Mouse (Mus musculus) lung, embryonic 14.5 days (tissue): ENCODE measurements around the gene Oca2. TPM values are rescaled to one million over a fixed set of nuclear protein-coding genes. Genes with fewer than 3 reads are reported as not detected.
A peak's percentile ranks its signal among the peaks of the same experiment; 100 is the strongest.

ENCODE experiments used
- ATAC-seq: fragments of 200-750 bp; cut with Nextera tagmentation; 2 replicates; pipeline ENCODE4 v1.8.0; 2017; ENCODE audit warnings: mild to moderate bottlenecking, moderate TSS enrichment, moderate library complexity; ENCODE audit not compliant: insufficient read depth
- DNase-seq: peaks from one replicate; pipeline ENCODE4 v3.0.0-alpha.2; 2015
- H3K27ac ChIP-seq: fragments of 300-500 bp; sonication (generic); 2 replicates; pipeline ENCODE4 v1.5.1; 2014; ENCODE audit warnings: low read depth, mild to moderate bottlenecking, moderate library complexity
- H3K27me3 ChIP-seq: fragments of 300-500 bp; sonication (generic); 2 replicates; pipeline ENCODE4 v1.6.1; 2014; ENCODE audit warnings: low read length, control low read depth; ENCODE audit not compliant: insufficient read depth
- H3K36me3 ChIP-seq: fragments of 300-500 bp; sonication (generic); 2 replicates; pipeline ENCODE4 v1.6.1; 2014; ENCODE audit warnings: control low read depth; ENCODE audit not compliant: insufficient read depth
- H3K4me1 ChIP-seq: fragments of 300-500 bp; sonication (generic); 2 replicates; pipeline ENCODE4 v1.6.1; 2014; ENCODE audit warnings: antibody characterized with exemption, control low read depth; ENCODE audit not compliant: insufficient read depth
- H3K4me2 ChIP-seq: fragments of 300-500 bp; sonication (generic); 2 replicates; pipeline ENCODE4 v1.6.1; 2014; ENCODE audit warnings: mild to moderate bottlenecking
- H3K4me3 ChIP-seq: fragments of 300-500 bp; sonication (generic); 2 replicates; pipeline ENCODE4 v1.5.1; 2014; ENCODE audit warnings: low read depth, low read length
- H3K9ac ChIP-seq: fragments of 300-500 bp; sonication (generic); 2 replicates; pipeline ENCODE4 v1.6.1; 2014
- H3K9me3 ChIP-seq: fragments of 300-500 bp; sonication (generic); 2 replicates; pipeline ENCODE4 v1.6.1; 2016; ENCODE audit warnings: low read depth, low read length, control low read depth
- CTCF ChIP-seq: IDR thresholded peaks from 2 replicates; pipeline ENCODE4 v1.5.1; 2016; ENCODE audit warnings: antibody characterized with exemption, low read depth
- WGBS: fragments of 180-500 bp; shearing (Covaris S2); extraction: QIAGEN DNeasy Blood & Tissue Kit; methylation state at CpG from one replicate; pipeline ENCODE4 v1.1.7; 2014; 5-methylcytosine and 5-hydroxymethylcytosine counted together
- polyA plus RNA-seq: library from polyadenylated mRNA; unstranded; fragments of >200 nt; fragmentation: Nextera tagmentation; extraction: Ambion mirVana; gene quantifications from 2 replicates; pipeline ENCODE4 v1.2.1, GENCODE M21; 2014

The Oca2 gene
- polyA plus RNA-seq, 1 experiment from 2014 or later, result not detected

GRCm38 (mm10) chr7:56314358-56314757 lies 74.8 kb downstream of the Oca2 start:
- no peaks in the 10 kb centered on the region for H3K4me1 ChIP-seq
- H3K27ac ChIP-seq, result no peak overlapping the region
- no peak for TF ChIP-seq CTCF
- H3K9ac ChIP-seq, result no peak overlapping the region
- WGBS, result 89% methylated on average over 5 of the region's 5 CpGs
- ATAC-seq (no peak), DNase-seq (no peak)
- H3K27me3 ChIP-seq, result no peaks in the 10 kb centered on the region
- no peaks in the 10 kb centered on the region for H3K36me3 ChIP-seq
- no peaks in the 10 kb centered on the region for H3K9me3 ChIP-seq
- no peak overlapping the region for H3K4me3 ChIP-seq
- no peak overlapping the region for H3K4me2 ChIP-seq

GRCm38 (mm10) chr7:56315630-56316529 lies 76.3 kb downstream of the Oca2 start:
- no peak for ATAC-seq
- Histone ChIP-seq H3K27me3 (no peaks in the 10 kb centered on the region), H3K4me2 (no peak overlapping the region), H3K9ac (no peak overlapping the region), H3K9me3 (no peaks in the 10 kb centered on the region), H3K36me3 (no peaks in the 10 kb centered on the region), H3K27ac (no peak overlapping the region), H3K4me3 (no peak overlapping the region), H3K4me1 (no peaks in the 10 kb centered on the region)
- 67% methylated on average over 7 of the region's 7 CpGs for WGBS
- no peak for TF ChIP-seq CTCF
- no peak for DNase-seq

- Histone ChIP-seq H3K27me3 (no peaks in the 10 kb centered on the region), H3K9ac (no peak overlapping the region), H3K36me3 (no peaks in the 10 kb centered on the region), H3K9me3 (no peaks in the 10 kb centered on the region), H3K4me2 (no peak overlapping the region), H3K27ac (no peak overlapping the region), H3K4me3 (no peak overlapping the region), H3K4me1 (no peaks in the 10 kb centered on the region)
- peak; percentile 57 for TF ChIP-seq CTCF
- WGBS, result 31% methylated on average over 4 of the region's 4 CpGs
- ATAC-seq (no peak), DNase-seq (peak; percentile 13)
Observed at GRCm38 (mm10) chr7:56327738-56328137, 88.2 kb downstream of the Oca2 start.

- DNase-seq (peak; percentile 0), ATAC-seq (no peak)
- no peak overlapping the region for H3K27ac ChIP-seq
- H3K36me3 ChIP-seq, result no peaks in the 10 kb centered on the region
- 43% methylated on average over 3 of the region's 3 CpGs for WGBS
- no peak overlapping the region for H3K4me3 ChIP-seq
- no peaks in the 10 kb centered on the region for H3K27me3 ChIP-seq
- TF ChIP-seq CTCF, result peak; percentile 28
- no peaks in the 10 kb centered on the region for H3K9me3 ChIP-seq
- no peaks in the 10 kb centered on the region for H3K4me1 ChIP-seq
- no peak overlapping the region for H3K9ac ChIP-seq
- H3K4me2 ChIP-seq, result no peak overlapping the region
Observed at GRCm38 (mm10) chr7:56348528-56348927, 109.0 kb downstream of the Oca2 start.

GRCm38 (mm10) chr7:56356658-56357342 lies 117.2 kb downstream of the Oca2 start:
- WGBS, result 66% methylated on average over 4 of the region's 4 CpGs
- Histone ChIP-seq H3K4me3 (no peak overlapping the region), H3K4me1 (no peaks in the 10 kb centered on the region), H3K27me3 (no peaks in the 10 kb centered on the region), H3K27ac (no peak overlapping the region), H3K4me2 (no peak overlapping the region), H3K36me3 (no peaks in the 10 kb centered on the region), H3K9me3 (no peaks in the 10 kb centered on the region), H3K9ac (no peak overlapping the region)
- DNase-seq, result no peak
- TF ChIP-seq CTCF, result no peak
- ATAC-seq, result no peak

- Histone ChIP-seq H3K9me3 (no peaks in the 10 kb centered on the region), H3K27ac (no peak overlapping the region), H3K4me2 (no peak overlapping the region), H3K4me3 (no peak overlapping the region), H3K9ac (no peak overlapping the region), H3K27me3 (no peaks in the 10 kb centered on the region), H3K4me1 (no peaks in the 10 kb centered on the region), H3K36me3 (no peaks in the 10 kb centered on the region)
- TF ChIP-seq CTCF, result no peak
- ATAC-seq, result no peak
- WGBS, result 75% methylated on average over 4 of the region's 4 CpGs
- DNase-seq, result peak; percentile 2
Observed at GRCm38 (mm10) chr7:56381750-56382421, 142.3 kb downstream of the Oca2 start.

GRCm38 (mm10) chr7:56382706-56383105 lies 143.1 kb downstream of the Oca2 start:
- H3K4me3 ChIP-seq, result no peak overlapping the region
- no peak for DNase-seq
- H3K9me3 ChIP-seq, result no peaks in the 10 kb centered on the region
- no peak for ATAC-seq
- H3K27me3 ChIP-seq, result no peaks in the 10 kb centered on the region
- no peak overlapping the region for H3K9ac ChIP-seq
- TF ChIP-seq CTCF, result no peak
- 76% methylated on average over 1 of the region's 1 CpGs for WGBS
- H3K4me2 ChIP-seq, result no peak overlapping the region
- H3K4me1 ChIP-seq, result no peaks in the 10 kb centered on the region
- no peaks in the 10 kb centered on the region for H3K36me3 ChIP-seq
- H3K27ac ChIP-seq, result no peak overlapping the region
